Mouse (Mus musculus) myocyte (in vitro differentiated cells): Measurements from ENCODE around the gene Mrpl38. TPM values are rescaled to one million over a fixed set of nuclear protein-coding genes. Genes with fewer than 3 reads are reported as not detected.

ENCODE experiments used
- H3K27me3 ChIP-seq: one replicate; pipeline ENCODE4 v1.6.1; 2011; ENCODE audit not compliant: control insufficient read depth, insufficient read depth, insufficient read length
- H3K36me3 ChIP-seq: one replicate; pipeline ENCODE4 v1.6.1; 2011; ENCODE audit not compliant: control insufficient read depth, insufficient read depth
- H3K4me2 ChIP-seq: one replicate; pipeline ENCODE4 v1.6.1; 2011; ENCODE audit warnings: low read depth, control low read depth
- H3K4me3 ChIP-seq: one replicate; pipeline ENCODE4 v1.5.1; 2011; ENCODE audit warnings: mild to moderate bottlenecking, control low read depth, moderate library complexity
- H3K79me2 ChIP-seq: one replicate; pipeline ENCODE4 v1.6.1; 2011; ENCODE audit not compliant: control insufficient read depth, insufficient read depth
- H3ac ChIP-seq: one replicate; pipeline ENCODE4 v1.6.1; 2011; ENCODE audit not compliant: control insufficient read depth, insufficient read length
- CEBPB ChIP-seq: IDR thresholded peaks from 2 replicates; pipeline ENCODE4 v1.6.1; 2011; ENCODE audit warnings: mild to moderate bottlenecking, moderate library complexity; ENCODE audit not compliant: poor library complexity, insufficient read depth, severe bottlenecking
- E2F4 ChIP-seq: IDR thresholded peaks from one replicate; pipeline ENCODE4 v1.6.1; 2011; ENCODE audit warnings: mild to moderate bottlenecking, control low read depth, moderate library complexity; ENCODE audit not compliant: insufficient read depth
- MAX ChIP-seq: IDR thresholded peaks from one replicate; pipeline ENCODE4 v1.6.1; 2011; ENCODE audit warnings: low read depth, mild to moderate bottlenecking, control low read depth
- MYOD1 ChIP-seq, 3 experiments: IDR thresholded peaks; one replicate each; pipeline ENCODE4 v1.6.1; 2011; ENCODE audit warnings: control low read depth in 2 of 3, low read depth in 2 of 3, mild to moderate bottlenecking in 2 of 3, moderate library complexity in 1 of 3; ENCODE audit not compliant: insufficient read length in 2 of 3, control insufficient read depth in 1 of 3
- MYOG ChIP-seq, 3 experiments: IDR thresholded peaks; one replicate each; pipeline ENCODE4 v1.6.1; 2011; ENCODE audit warnings: control low read depth in 2 of 3, low read depth in 2 of 3, mild to moderate bottlenecking in 2 of 3; ENCODE audit not compliant: insufficient read length in 2 of 3, control insufficient read depth in 1 of 3, insufficient read depth in 1 of 3
- POLR2A ChIP-seq: IDR thresholded peaks from one replicate; pipeline ENCODE4 v1.6.1; 2011; ENCODE audit warnings: low read depth, mild to moderate bottlenecking, control low read depth, moderate library complexity; ENCODE audit not compliant: insufficient read length
- POLR2AphosphoS2 ChIP-seq: IDR thresholded peaks from one replicate; pipeline ENCODE4 v1.6.1; 2011; ENCODE audit warnings: low read depth, control low read depth; ENCODE audit not compliant: insufficient read length
- REST ChIP-seq: IDR thresholded peaks from one replicate; pipeline ENCODE4 v1.6.1; 2011; ENCODE audit warnings: mild to moderate bottlenecking, control low read depth, moderate library complexity; ENCODE audit not compliant: insufficient read depth, insufficient read length
- SRF ChIP-seq: IDR thresholded peaks from one replicate; pipeline ENCODE4 v1.6.1; 2011; ENCODE audit warnings: low read depth; ENCODE audit not compliant: control insufficient read depth, insufficient read length
- TCF12 ChIP-seq: IDR thresholded peaks from one replicate; pipeline ENCODE4 v1.6.1; 2011; ENCODE audit warnings: mild to moderate bottlenecking, control low read depth; ENCODE audit not compliant: poor library complexity, insufficient read depth, severe bottlenecking
- TCF3 ChIP-seq: IDR thresholded peaks from one replicate; pipeline ENCODE4 v1.6.1; 2011; ENCODE audit warnings: low read depth, control low read depth; ENCODE audit not compliant: insufficient read length
- USF1 ChIP-seq: IDR thresholded peaks from one replicate; pipeline ENCODE4 v1.6.1; 2011; ENCODE audit warnings: low read depth, mild to moderate bottlenecking, control low read depth, moderate library complexity
- polyA plus RNA-seq: library from polyadenylated mRNA; unstranded; fragments of >200 nt; fragmentation: generic; extraction: Trizol; gene quantifications from one replicate; pipeline ENCODE4 v1.2.1, GENCODE M21; 2012; ENCODE audit warnings: missing spikeins

The Mrpl38 gene
- polyA plus RNA-seq, 1 experiment: 141 TPM

GRCm38 (mm10) chr11:116088741-116089394, 49.8 kb downstream of the Mrpl38 start:
- no peak overlapping the region for H3K4me3 ChIP-seq
- H3K4me2 ChIP-seq: no peak overlapping the region
- TF ChIP-seq TCF3 (no peak), E2F4 (no peak), MYOG (IDR thresholded peaks at IDR 0.05; ENCODE audit: control insufficient read depth in 1 of 3, insufficient read depth in 1 of 3, insufficient read length in 2 of 3, low read depth in 2 of 3) (no peak), MYOD1 (IDR thresholded peaks at IDR 0.05; ENCODE audit: control insufficient read depth in 1 of 3, insufficient read length in 2 of 3, low read depth in 2 of 3) (no peak), CEBPB (no peak), POLR2A (no peak), SRF (no peak), REST (no peak), TCF12 (no peak), USF1 (no peak), POLR2AphosphoS2 (no peak), MAX (no peak)
- no peaks in the 10 kb centered on the region for H3K27me3 ChIP-seq
- no peaks in the 10 kb centered on the region for H3K36me3 ChIP-seq
- H3ac ChIP-seq: no peak overlapping the region
- H3K79me2 ChIP-seq: peaks cover 20% of the 10 kb centered on the region

- Histone ChIP-seq H3ac (no peak overlapping the region), H3K36me3 (peaks cover 6% of the 10 kb centered on the region), H3K79me2 (peaks cover 22% of the 10 kb centered on the region), H3K4me3 (peak overlapping the region; percentile 55), H3K4me2 (peak overlapping the region; percentile 83), H3K27me3 (no peaks in the 10 kb centered on the region)
- TF ChIP-seq POLR2AphosphoS2 (no peak), POLR2A (no peak), E2F4 (no peak), USF1 (no peak), TCF12 (no peak)
These were observed 50.5 kb downstream of the Mrpl38 start for GRCm38 (mm10) chr11:116088188-116088587.

GRCm38 (mm10) chr11:116087194-116088130, 51.2 kb downstream of the Mrpl38 start:
- Histone ChIP-seq H3K79me2 (peaks cover 24% of the 10 kb centered on the region), H3K27me3 (no peaks in the 10 kb centered on the region), H3K36me3 (peaks cover 11% of the 10 kb centered on the region), H3K4me3 (peak overlapping the region; percentile 55), H3K4me2 (peak overlapping the region; percentile 83), H3ac (no peak overlapping the region)
- TF ChIP-seq MYOG (IDR thresholded peaks at IDR 0.05; ENCODE audit: control insufficient read depth in 1 of 3, insufficient read depth in 1 of 3, insufficient read length in 2 of 3, low read depth in 2 of 3) (peak in 2 of 3 experiments; percentile 11 to 55), REST (no peak), TCF3 (no peak), USF1 (no peak), POLR2A (no peak), E2F4 (no peak), TCF12 (no peak), SRF (no peak), MYOD1 (IDR thresholded peaks at IDR 0.05; ENCODE audit: control insufficient read depth in 1 of 3, insufficient read length in 2 of 3, low read depth in 2 of 3) (peak in 2 of 3 experiments; percentile 42 to 60), POLR2AphosphoS2 (no peak), MAX (no peak), CEBPB (0 out of 2 replicates have a peak, but pooled peaks have one; percentile 16)

- H3K4me3 ChIP-seq: peak within 1 kb of the TSS; percentile 55
- H3K36me3 ChIP-seq: peaks cover 13% of the 10 kb centered on the region
- H3K79me2 ChIP-seq: peaks cover 24% of the 10 kb centered on the region
- TF ChIP-seq USF1 (peak; percentile 99), POLR2A (peak; percentile 64), SRF (peak; percentile 12), POLR2AphosphoS2 (peak; percentile 28), MAX (no peak), TCF3 (no peak), E2F4 (no peak), CEBPB (no peak), REST (no peak), TCF12 (no peak), MYOD1 (IDR thresholded peaks at IDR 0.05; ENCODE audit: control insufficient read depth in 1 of 3, insufficient read length in 2 of 3, low read depth in 2 of 3) (peak in 1 of 3 experiments; percentile 57), MYOG (IDR thresholded peaks at IDR 0.05; ENCODE audit: control insufficient read depth in 1 of 3, insufficient read depth in 1 of 3, insufficient read length in 2 of 3, low read depth in 2 of 3) (peak in 1 of 3 experiments; percentile 29)
- H3ac ChIP-seq: no peak within 1 kb of the TSS
- H3K4me2 ChIP-seq: peak within 1 kb of the TSS; percentile 89
- no peaks in the 10 kb centered on the region for H3K27me3 ChIP-seq
These were observed 52.1 kb downstream of the Mrpl38 start, which contains the start of gene Wbp2 for GRCm38 (mm10) chr11:116086258-116087193. TSS of gene Wbp2 (minus strand) at chr11:116086995.
